ENCODE assay signal across 18 mouse cellular contexts in genomic region chr1:79742949-79743348, GRCm38 (mm10).
"Had no signal": no experiment of that assay in that cellular context is flagged by ENCODE, and none has a peak within 500 bp of the region (broad histone marks: within the 10 kb centered on the region; RNA-seq: fewer than 3 reads in every experiment).

No protein-coding gene starts in this region.

- H3K4me2 ChIP-seq: lung, embryonic 14.5 days; midbrain, embryonic 12.5 days; neural tube, embryonic 13.5 days; neural tube, embryonic 15.5 days; stomach, embryonic 15.5 days had no signal

- H3K9ac ChIP-seq: lung, embryonic 14.5 days; midbrain, embryonic 12.5 days; neural tube, embryonic 13.5 days; neural tube, embryonic 15.5 days; stomach, embryonic 15.5 days had no signal

- H3K36me3 ChIP-seq: stomach, embryonic 15.5 days had no signal

- DNase-seq: lung, adult 18-20 months; lung, embryonic 14.5 days; lung, postnatal 10 days; lung, postnatal 4 days; midbrain, embryonic 14.5 days; retina, postnatal 1 day; right cerebral cortex, postnatal 14 days; thymus, adult 18-20 months; thymus, postnatal 14 days; thymus, postnatal 36 days had no signal

- ATAC-seq: midbrain, embryonic 16.5 days had no signal

- H3K27ac ChIP-seq: midbrain, embryonic 10.5 days; midbrain, embryonic 12.5 days; neural tube, embryonic 13.5 days; neural tube, embryonic 15.5 days; stomach, embryonic 15.5 days; stomach, postnatal 0 days had no signal

- H3K27me3 ChIP-seq: midbrain, embryonic 12.5 days; neural tube, embryonic 13.5 days; neural tube, embryonic 15.5 days; stomach, embryonic 15.5 days had no signal

- H3K4me3 ChIP-seq: midbrain, embryonic 10.5 days; midbrain, embryonic 12.5 days; myocyte; neural tube, embryonic 13.5 days; neural tube, embryonic 15.5 days; stomach, embryonic 15.5 days had no signal

- H3K4me1 ChIP-seq: midbrain, embryonic 10.5 days; midbrain, embryonic 12.5 days; neural tube, embryonic 15.5 days; stomach, embryonic 15.5 days had no signal

- H3K9me3 ChIP-seq: midbrain, embryonic 10.5 days; midbrain, embryonic 12.5 days; neural tube, embryonic 13.5 days; neural tube, embryonic 15.5 days; stomach, embryonic 15.5 days had no signal
